Mouse (Mus musculus) neural tube, embryonic 15.5 days (tissue): Measurements from ENCODE around the gene Atxn7l3. TPM values are rescaled to one million over a fixed set of nuclear protein-coding genes. Genes with fewer than 3 reads are reported as not detected.

Experiments
- ATAC-seq: fragments of 200-750 bp; cut with Nextera tagmentation; 2 replicates; pipeline ENCODE4 v1.8.0; 2017; ENCODE audit warnings: mild to moderate bottlenecking, moderate TSS enrichment, moderate library complexity; ENCODE audit not compliant: low FRiP score
- H3K27ac ChIP-seq: fragments of 300-500 bp; sonication (generic); replicated peaks from 2 replicates; pipeline ENCODE4 v1.5.1; 2015; ENCODE audit warnings: mild to moderate bottlenecking, inconsistent platforms
- H3K27me3 ChIP-seq: fragments of 300-500 bp; sonication (generic); replicated peaks from 2 replicates; pipeline ENCODE4 v1.6.1; 2015; ENCODE audit warnings: inconsistent platforms
- H3K36me3 ChIP-seq: fragments of 300-500 bp; sonication (generic); 2 replicates; pipeline ENCODE4 v1.6.1; 2015; ENCODE audit warnings: inconsistent platforms
- H3K4me1 ChIP-seq: fragments of 300-500 bp; sonication (generic); 2 replicates; pipeline ENCODE4 v1.6.1; 2015; ENCODE audit warnings: inconsistent platforms
- H3K4me2 ChIP-seq: fragments of 300-500 bp; sonication (generic); 2 replicates; pipeline ENCODE4 v1.6.1; 2015; ENCODE audit warnings: inconsistent platforms, mild to moderate bottlenecking, moderate library complexity
- H3K4me3 ChIP-seq: fragments of 300-500 bp; sonication (generic); replicated peaks from 2 replicates; pipeline ENCODE4 v1.5.1; 2015; ENCODE audit warnings: mild to moderate bottlenecking, inconsistent platforms
- H3K9ac ChIP-seq: fragments of 300-500 bp; sonication (generic); replicated peaks from 2 replicates; pipeline ENCODE4 v1.6.1; 2015; ENCODE audit warnings: mild to moderate bottlenecking, inconsistent platforms
- H3K9me3 ChIP-seq: fragments of 300-500 bp; sonication (generic); replicated peaks from 2 replicates; pipeline ENCODE4 v1.6.1; 2016; ENCODE audit warnings: inconsistent platforms
- WGBS: fragments of 180-500 bp; shearing (Covaris S2); methylation state at CpG from one replicate; pipeline ENCODE4 v1.1.7; 2015; ENCODE audit warnings: mixed read lengths; 5-methylcytosine and 5-hydroxymethylcytosine counted together
- polyA plus RNA-seq: library from polyadenylated mRNA; unstranded; fragments of >200 nt; fragmentation: Nextera tagmentation; extraction: Ambion mirVana; gene quantifications from 2 replicates; pipeline ENCODE4 v1.2.1, GENCODE M21; 2015

Atxn7l3 gene
- polyA plus RNA-seq, result 27.2 and 28.1 TPM in 2 replicates

- WGBS, result under 1% methylated on average over 65 of the region's 125 CpGs
- Histone ChIP-seq H3K36me3 (peaks cover 20% of the 10 kb centered on the region), H3K9ac (peak within 1 kb of the TSS; percentile 85), H3K4me2 (peak within 1 kb of the TSS; percentile 71), H3K27me3 (no peaks in the 10 kb centered on the region), H3K9me3 (no peaks in the 10 kb centered on the region), H3K4me3 (peak within 1 kb of the TSS; percentile 85), H3K27ac (peak within 1 kb of the TSS; percentile 99), H3K4me1 (peaks cover 30% of the 10 kb centered on the region)
- peak; percentile 96 for ATAC-seq
Measured at GRCm38 (mm10) chr11:102296491-102297472, at the start of gene Atxn7l3. Atxn7l3 (minus strand) TSS chr11:102296631.

- no peak overlapping the region for H3K4me2 ChIP-seq
- no peaks in the 10 kb centered on the region for H3K27me3 ChIP-seq
- H3K36me3 ChIP-seq, result no peaks in the 10 kb centered on the region
- 88% methylated on average over 3 of the region's 3 CpGs for WGBS
- no peaks in the 10 kb centered on the region for H3K9me3 ChIP-seq
- H3K27ac ChIP-seq, result no peak overlapping the region
- H3K4me1 ChIP-seq, result no peaks in the 10 kb centered on the region
- ATAC-seq, result no peak
- H3K9ac ChIP-seq, result no peak overlapping the region
- no peak overlapping the region for H3K4me3 ChIP-seq
Measured at GRCm38 (mm10) chr11:102344458-102344857, 48.0 kb upstream of the Atxn7l3 start.

GRCm38 (mm10) chr11:102342742-102343141 is 46.3 kb upstream of the Atxn7l3 start:
- no peaks in the 10 kb centered on the region for H3K27me3 ChIP-seq
- H3K27ac ChIP-seq, result no peak overlapping the region
- no peak for ATAC-seq
- H3K4me2 ChIP-seq, result no peak overlapping the region
- no peaks in the 10 kb centered on the region for H3K36me3 ChIP-seq
- no peaks in the 10 kb centered on the region for H3K9me3 ChIP-seq
- H3K4me3 ChIP-seq, result no peak overlapping the region
- no peaks in the 10 kb centered on the region for H3K4me1 ChIP-seq
- H3K9ac ChIP-seq, result no peak overlapping the region
- WGBS, result 60% methylated on average over 12 of the region's 12 CpGs

GRCm38 (mm10) chr11:102341101-102341500 is 44.7 kb upstream of the Atxn7l3 start:
- Histone ChIP-seq H3K27me3 (no peaks in the 10 kb centered on the region), H3K9ac (no peak overlapping the region), H3K27ac (no peak overlapping the region), H3K36me3 (no peaks in the 10 kb centered on the region), H3K4me2 (no peak overlapping the region), H3K9me3 (no peaks in the 10 kb centered on the region), H3K4me3 (no peak overlapping the region), H3K4me1 (no peaks in the 10 kb centered on the region)
- WGBS, result 92% methylated on average over 4 of the region's 4 CpGs
- no peak for ATAC-seq

GRCm38 (mm10) chr11:102339624-102340023 is 43.2 kb upstream of the Atxn7l3 start:
- Histone ChIP-seq H3K4me1 (peaks cover 6% of the 10 kb centered on the region; the same call in 1 of the 2 replicates), H3K27me3 (no peaks in the 10 kb centered on the region), H3K9me3 (no peaks in the 10 kb centered on the region), H3K4me3 (no peak overlapping the region), H3K27ac (no peak overlapping the region), H3K36me3 (no peaks in the 10 kb centered on the region), H3K4me2 (no peak overlapping the region), H3K9ac (no peak overlapping the region)
- WGBS, result 66% methylated on average over 4 of the region's 4 CpGs
- ATAC-seq, result no peak

- 85% methylated on average over 11 of the region's 11 CpGs for WGBS
- Histone ChIP-seq H3K4me2 (no peak overlapping the region), H3K9ac (no peak overlapping the region), H3K27ac (0 out of 2 replicates have a peak overlapping the region, but pooled peaks have one; percentile 28), H3K27me3 (no peaks in the 10 kb centered on the region), H3K36me3 (no peaks in the 10 kb centered on the region), H3K4me3 (no peak overlapping the region), H3K9me3 (no peaks in the 10 kb centered on the region), H3K4me1 (peaks cover 6% of the 10 kb centered on the region; the same call in 1 of the 2 replicates)
- ATAC-seq, result no peak
Measured at GRCm38 (mm10) chr11:102339195-102339594, 42.8 kb upstream of the Atxn7l3 start.

- no peaks in the 10 kb centered on the region for H3K27me3 ChIP-seq
- 24% methylated on average over 3 of the region's 3 CpGs for WGBS
- H3K4me3 ChIP-seq, result no peak overlapping the region
- H3K9me3 ChIP-seq, result no peaks in the 10 kb centered on the region
- H3K4me1 ChIP-seq, result peaks cover 6% of the 10 kb centered on the region; the same call in 1 of the 2 replicates
- 0 out of 2 replicates have a peak overlapping the region, but pooled peaks have one; percentile 28 for H3K27ac ChIP-seq
- H3K4me2 ChIP-seq, result no peak overlapping the region
- ATAC-seq, result no peak
- H3K36me3 ChIP-seq, result no peaks in the 10 kb centered on the region
- no peak overlapping the region for H3K9ac ChIP-seq
Measured at GRCm38 (mm10) chr11:102338561-102338960, 42.1 kb upstream of the Atxn7l3 start.

- no peaks in the 10 kb centered on the region for H3K36me3 ChIP-seq
- no peaks in the 10 kb centered on the region for H3K27me3 ChIP-seq
- 18% methylated on average over 1 of the region's 1 CpGs for WGBS
- no peak for ATAC-seq
- no peak overlapping the region for H3K4me2 ChIP-seq
- peaks cover 6% of the 10 kb centered on the region; the same call in 1 of the 2 replicates for H3K4me1 ChIP-seq
- H3K9me3 ChIP-seq, result no peaks in the 10 kb centered on the region
- no peak overlapping the region for H3K4me3 ChIP-seq
- H3K27ac ChIP-seq, result no peak overlapping the region
- H3K9ac ChIP-seq, result no peak overlapping the region
Measured at GRCm38 (mm10) chr11:102337921-102338320, 41.5 kb upstream of the Atxn7l3 start.

- H3K27me3 ChIP-seq, result no peaks in the 10 kb centered on the region
- no peak overlapping the region for H3K4me3 ChIP-seq
- 77% methylated on average over 1 of the region's 1 CpGs for WGBS
- H3K9ac ChIP-seq, result no peak overlapping the region
- no peaks in the 10 kb centered on the region for H3K9me3 ChIP-seq
- no peak overlapping the region for H3K4me2 ChIP-seq
- peaks cover 6% of the 10 kb centered on the region; the same call in 1 of the 2 replicates for H3K4me1 ChIP-seq
- H3K36me3 ChIP-seq, result no peaks in the 10 kb centered on the region
- H3K27ac ChIP-seq, result no peak overlapping the region
- ATAC-seq, result no peak
Measured at GRCm38 (mm10) chr11:102336191-102336590, 39.8 kb upstream of the Atxn7l3 start.

- no peak overlapping the region for H3K9ac ChIP-seq
- no peaks in the 10 kb centered on the region for H3K9me3 ChIP-seq
- H3K27me3 ChIP-seq, result no peaks in the 10 kb centered on the region
- H3K4me3 ChIP-seq, result no peak overlapping the region
- 34% methylated on average over 9 of the region's 9 CpGs for WGBS
- H3K4me1 ChIP-seq, result peaks cover 6% of the 10 kb centered on the region; the same call in 1 of the 2 replicates
- no peak overlapping the region for H3K4me2 ChIP-seq
- ATAC-seq, result no peak
- H3K27ac ChIP-seq, result 0 out of 2 replicates have a peak overlapping the region, but pooled peaks have one; percentile 34
- H3K36me3 ChIP-seq, result no peaks in the 10 kb centered on the region
Measured at GRCm38 (mm10) chr11:102334973-102335700, 38.7 kb upstream of the Atxn7l3 start.

GRCm38 (mm10) chr11:102334010-102334409 is 37.6 kb upstream of the Atxn7l3 start:
- Histone ChIP-seq H3K27ac (no peak overlapping the region), H3K9ac (no peak overlapping the region), H3K4me2 (no peak overlapping the region), H3K9me3 (no peaks in the 10 kb centered on the region), H3K36me3 (no peaks in the 10 kb centered on the region), H3K4me1 (peaks cover 6% of the 10 kb centered on the region; the same call in 1 of the 2 replicates), H3K4me3 (no peak overlapping the region), H3K27me3 (no peaks in the 10 kb centered on the region)
- WGBS, result 64% methylated on average over 4 of the region's 4 CpGs
- ATAC-seq, result no peak
